Mouse (Mus musculus) liver, embryonic 16.5 days (tissue): ENCODE measurements around the gene Fam178b. TPM values are rescaled to one million over a fixed set of nuclear protein-coding genes. Genes with fewer than 3 reads are reported as not detected.
"Not testable (repeated sequence)": the region's sequence is repeated elsewhere in the genome, so short reads cannot be mapped to it uniquely, and the experiment has no call there.

Source experiments
- ATAC-seq: fragments of 200-750 bp; cut with Nextera tagmentation; 2 replicates; pipeline ENCODE4 v1.8.0; 2017; ENCODE audit warnings: low read depth, mild to moderate bottlenecking, moderate number of reproducible peaks, moderate library complexity
- H3K27ac ChIP-seq: fragments of 300-500 bp; sonication (generic); 2 replicates; pipeline ENCODE4 v1.5.1; 2014; ENCODE audit warnings: mild to moderate bottlenecking, low read length
- H3K27me3 ChIP-seq: fragments of 300-500 bp; sonication (generic); 2 replicates; pipeline ENCODE4 v1.6.1; 2014; ENCODE audit warnings: low read depth, low read length, mixed read lengths; ENCODE audit not compliant: control insufficient read depth, insufficient read depth
- H3K36me3 ChIP-seq: fragments of 300-500 bp; sonication (generic); 2 replicates; pipeline ENCODE4 v1.6.1; 2014; ENCODE audit warnings: mild to moderate bottlenecking; ENCODE audit not compliant: control insufficient read depth, insufficient read depth
- H3K4me1 ChIP-seq: fragments of 300-500 bp; sonication (generic); 2 replicates; pipeline ENCODE4 v1.6.1; 2014; ENCODE audit warnings: low read depth, low read length, mixed read lengths; ENCODE audit not compliant: control insufficient read depth
- H3K4me2 ChIP-seq: fragments of 300-500 bp; sonication (generic); 2 replicates; pipeline ENCODE4 v1.6.1; 2014; ENCODE audit warnings: low read depth, low read length, mixed read lengths
- H3K4me3 ChIP-seq: fragments of 300-500 bp; sonication (generic); 2 replicates; pipeline ENCODE4 v1.5.1; 2014; ENCODE audit warnings: low read depth, mild to moderate bottlenecking, low read length
- H3K9ac ChIP-seq: fragments of 300-500 bp; sonication (generic); 2 replicates; pipeline ENCODE4 v1.6.1; 2014; ENCODE audit warnings: low read depth, low read length
- H3K9me3 ChIP-seq: fragments of 300-500 bp; sonication (generic); replicated peaks from 2 replicates; pipeline ENCODE4 v1.6.1; 2016; ENCODE audit warnings: low read length; ENCODE audit not compliant: control insufficient read depth
- WGBS: fragments of 180-500 bp; shearing (Covaris S2); extraction: QIAGEN DNeasy Blood & Tissue Kit; methylation state at CpG from one replicate; pipeline ENCODE4 v1.1.7; 2014; ENCODE audit not compliant: insufficient replicate concordance; 5-methylcytosine and 5-hydroxymethylcytosine counted together
- polyA plus RNA-seq: library from polyadenylated mRNA; unstranded; fragments of >200 nt; fragmentation: Nextera tagmentation; extraction: Ambion mirVana; gene quantifications from 2 replicates; pipeline ENCODE4 v1.2.1, GENCODE M21; 2015

The Fam178b gene
- polyA plus RNA-seq, 1 experiment from 2014 or later, result 0.14 TPM

DNA sequence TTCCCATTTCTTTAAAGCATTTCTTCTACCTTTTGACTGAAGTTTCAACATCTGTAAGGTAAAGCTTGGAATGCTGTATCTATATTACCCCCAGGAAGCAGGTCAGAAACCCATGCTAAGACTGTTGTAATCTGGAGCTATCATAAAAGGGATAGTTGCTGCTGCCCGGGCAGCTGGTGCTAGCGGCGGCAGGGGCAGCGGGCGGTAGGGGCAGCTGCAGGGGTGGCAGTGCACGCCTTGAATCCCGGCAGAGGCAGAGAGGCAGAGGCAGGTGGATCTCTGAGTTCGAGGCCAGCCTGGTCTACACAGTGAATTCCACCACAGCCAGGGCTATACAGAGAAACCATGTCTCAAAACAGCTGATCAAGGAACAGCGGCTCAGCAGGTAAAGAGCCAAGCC is 140.1 kb downstream of the Fam178b start:
- no peak overlapping the region for H3K9ac ChIP-seq
- WGBS, result 80% methylated on average over 9 of the region's 9 CpGs
- ATAC-seq, result no peak
- H3K4me1 ChIP-seq, result peaks cover 11% of the 10 kb centered on the region
- H3K4me3 ChIP-seq, result no peak overlapping the region
- H3K36me3 ChIP-seq, result peaks cover 9% of the 10 kb centered on the region; the same call in 1 of the 2 replicates
- H3K27ac ChIP-seq, result no peak overlapping the region
- H3K27me3 ChIP-seq, result no peaks in the 10 kb centered on the region
- H3K4me2 ChIP-seq, result no peak overlapping the region
- no peaks in the 10 kb centered on the region for H3K9me3 ChIP-seq

DNA sequence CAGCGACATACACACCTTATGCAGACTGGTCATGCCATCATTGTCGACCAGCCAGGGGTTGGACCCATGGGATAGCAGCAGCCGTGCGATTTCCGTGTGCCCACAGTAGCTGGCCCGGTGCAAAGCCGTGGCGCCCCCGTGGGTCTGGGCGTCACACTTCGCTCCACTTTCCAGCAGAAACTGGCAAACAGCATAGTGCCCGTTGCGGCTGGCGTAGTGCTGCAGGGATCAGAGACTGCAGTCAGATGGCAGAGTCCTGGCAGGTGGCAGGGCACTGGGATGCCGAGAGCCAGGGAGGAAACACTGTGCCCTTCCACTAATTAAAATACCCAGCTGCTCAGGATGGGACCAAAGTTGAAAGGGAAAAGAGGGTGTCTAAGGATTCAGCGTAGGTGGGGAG is 141.1 kb downstream of the Fam178b start:
- 81% methylated on average over 16 of the region's 16 CpGs for WGBS
- Histone ChIP-seq H3K27ac (no peak overlapping the region), H3K36me3 (peaks cover 9% of the 10 kb centered on the region; the same call in 1 of the 2 replicates), H3K4me1 (peaks cover 11% of the 10 kb centered on the region), H3K4me2 (no peak overlapping the region), H3K9ac (no peak overlapping the region), H3K9me3 (no peaks in the 10 kb centered on the region), H3K4me3 (no peak overlapping the region), H3K27me3 (no peaks in the 10 kb centered on the region)
- no peak for ATAC-seq

DNA sequence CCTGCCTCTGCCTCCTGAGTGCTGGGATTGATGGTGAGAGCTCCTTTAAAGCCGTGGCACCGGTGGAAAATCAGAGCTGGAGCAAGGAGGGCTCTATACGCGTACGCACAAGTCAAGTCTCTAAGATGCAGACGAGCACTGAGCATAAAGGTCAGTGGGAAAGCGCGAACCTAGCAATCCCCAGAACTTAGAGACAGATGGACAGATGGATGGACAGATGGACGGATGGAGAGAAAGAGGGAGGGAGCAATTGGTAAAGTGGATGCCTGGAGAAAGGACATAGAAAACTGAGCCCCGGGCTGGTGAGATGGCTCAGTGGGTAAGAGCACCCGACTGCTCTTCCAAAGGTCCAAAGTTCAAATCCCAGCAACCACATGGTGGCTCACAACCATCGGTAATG is 142.2 kb downstream of the Fam178b start:
- peaks cover 9% of the 10 kb centered on the region; the same call in 1 of the 2 replicates for H3K36me3 ChIP-seq
- H3K4me3 ChIP-seq, result no peak overlapping the region
- no peak overlapping the region for H3K9ac ChIP-seq
- no peak overlapping the region for H3K4me2 ChIP-seq
- H3K27me3 ChIP-seq, result no peaks in the 10 kb centered on the region
- 79% methylated on average over 12 of the region's 12 CpGs for WGBS
- peaks cover 4% of the 10 kb centered on the region for H3K4me1 ChIP-seq
- no peak overlapping the region for H3K27ac ChIP-seq
- no peak for ATAC-seq
- no peaks in the 10 kb centered on the region for H3K9me3 ChIP-seq

DNA sequence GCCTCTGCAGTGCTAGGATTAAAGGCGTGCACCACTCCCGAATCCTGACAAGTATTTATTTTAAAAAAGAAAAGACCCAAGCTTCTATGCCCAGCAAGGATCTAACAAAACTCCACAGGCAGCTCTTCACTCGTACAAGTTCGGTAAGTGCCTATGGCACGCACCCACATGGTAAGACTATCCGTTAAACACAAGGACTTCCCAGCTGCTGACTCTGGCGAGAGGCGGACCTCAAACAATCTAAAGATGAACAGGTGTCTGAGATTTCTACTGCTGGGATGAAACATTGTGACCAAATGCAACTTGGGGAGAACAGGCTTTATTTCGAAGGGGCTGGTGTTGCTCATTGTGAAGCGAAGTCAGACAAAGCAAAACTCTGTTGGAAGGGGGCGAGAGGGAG is 142.9 kb downstream of the Fam178b start:
- no peak overlapping the region for H3K27ac ChIP-seq
- no peak overlapping the region for H3K4me3 ChIP-seq
- ATAC-seq, result no peak
- H3K4me2 ChIP-seq, result no peak overlapping the region
- no peak overlapping the region for H3K9ac ChIP-seq
- WGBS, result 80% methylated on average over 11 of the region's 11 CpGs
- H3K36me3 ChIP-seq, result peaks cover 9% of the 10 kb centered on the region; the same call in 1 of the 2 replicates
- no peaks in the 10 kb centered on the region; the same call in 1 of the 2 replicates for H3K4me1 ChIP-seq
- no peaks in the 10 kb centered on the region for H3K9me3 ChIP-seq
- H3K27me3 ChIP-seq, result no peaks in the 10 kb centered on the region

DNA sequence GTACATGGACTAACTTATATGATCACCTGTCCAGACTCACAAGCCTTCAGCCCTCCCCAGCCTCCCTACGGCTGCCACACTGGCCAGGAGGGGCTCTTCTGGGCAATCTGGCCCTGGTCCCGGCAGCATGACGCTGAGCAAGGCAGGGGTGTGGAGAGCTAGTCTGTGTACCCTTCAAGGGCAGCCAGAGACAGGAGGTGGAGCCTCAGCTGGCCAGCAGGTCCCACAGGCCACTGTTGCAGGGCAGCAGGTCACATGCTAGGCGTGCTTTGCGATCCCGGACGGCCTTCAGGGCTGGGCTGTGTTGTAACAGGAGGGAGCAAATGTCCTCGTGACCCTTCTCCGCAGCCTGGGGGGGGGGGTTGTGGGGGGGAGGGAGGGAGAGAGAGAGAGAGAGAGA is 143.8 kb downstream of the Fam178b start, which contains the start of gene Gm42417:
Gene Gm42417 (minus strand): TSS at position 244 of the 400 bp plus-strand sequence.
- no peak within 1 kb of the TSS for H3K4me2 ChIP-seq
- peaks cover 9% of the 10 kb centered on the region; the same call in 1 of the 2 replicates for H3K36me3 ChIP-seq
- H3K27ac ChIP-seq, result peak within 1 kb of the TSS; percentile 10; the same call in 1 of the 2 replicates
- no peaks in the 10 kb centered on the region for H3K9me3 ChIP-seq
- no peak within 1 kb of the TSS for H3K4me3 ChIP-seq
- WGBS, result 57% methylated on average over 9 of the region's 9 CpGs
- peak; percentile 97 for ATAC-seq
- H3K9ac ChIP-seq, result no peak within 1 kb of the TSS
- H3K4me1 ChIP-seq, result no peaks in the 10 kb centered on the region; the same call in 1 of the 2 replicates
- no peaks in the 10 kb centered on the region for H3K27me3 ChIP-seq

DNA sequence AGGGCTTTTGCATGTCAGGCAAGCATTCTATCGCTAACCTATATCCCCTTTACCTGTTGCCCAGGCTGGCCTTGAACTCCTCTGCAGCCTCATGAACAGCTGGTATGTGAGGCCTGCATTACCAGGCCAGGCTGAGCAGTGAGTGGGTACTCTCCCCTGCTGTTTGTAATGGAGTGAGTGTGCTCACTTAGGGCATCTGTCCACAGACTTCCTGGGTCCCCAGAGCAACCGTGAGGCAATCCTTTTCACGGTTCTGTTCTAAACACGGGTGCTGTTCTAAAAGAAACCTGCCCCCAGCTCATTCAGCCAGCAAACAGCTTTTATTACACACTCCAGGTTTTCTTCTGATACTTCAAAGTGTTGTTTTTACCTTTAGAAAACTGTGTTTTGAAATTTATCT is 144.3 kb downstream of the Fam178b start:
- H3K27ac ChIP-seq, result peak overlapping the region; percentile 10; the same call in 1 of the 2 replicates
- ATAC-seq, result no peak
- H3K36me3 ChIP-seq, result peaks cover 9% of the 10 kb centered on the region; the same call in 1 of the 2 replicates

DNA sequence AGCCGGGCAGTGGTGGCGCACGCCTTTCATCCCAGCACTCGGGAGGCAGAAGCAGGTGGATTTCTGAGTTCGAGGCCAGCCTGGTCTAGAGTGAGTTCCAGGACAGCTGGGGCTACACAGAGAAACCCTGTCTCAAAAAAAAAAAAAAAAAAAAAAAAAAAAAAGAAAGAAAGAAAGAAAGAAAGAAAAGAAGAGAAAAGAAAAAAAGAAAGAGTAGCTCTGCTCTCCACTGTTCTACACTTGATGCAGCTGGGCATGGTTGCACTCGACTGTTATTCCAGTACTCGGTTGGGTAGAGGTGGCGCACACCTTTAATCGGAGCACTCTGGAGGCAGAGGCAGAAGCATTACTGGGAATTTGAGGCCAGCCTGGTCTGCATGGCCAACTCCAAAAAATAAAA is 146.2 kb downstream of the Fam178b start, which contains the start of gene Ankrd23:
Gene Ankrd23 (minus strand): TSS at position 101 of the 400 bp plus-strand sequence.
- not testable (repeated sequence) for H3K9ac ChIP-seq, ATAC-seq, H3K9me3 ChIP-seq, H3K27ac ChIP-seq, H3K4me1 ChIP-seq, H3K27me3 ChIP-seq, H3K36me3 ChIP-seq, H3K4me3 ChIP-seq, H3K4me2 ChIP-seq
- 78% methylated on average over 9 of the region's 9 CpGs for WGBS

More for the DNA sequence above, 144.3 kb downstream of the Fam178b start:
- no peaks in the 10 kb centered on the region for H3K27me3 ChIP-seq
- H3K4me3 ChIP-seq, result no peak overlapping the region
- no peak overlapping the region for H3K4me2 ChIP-seq
- no peak overlapping the region for H3K9ac ChIP-seq
- WGBS, result 66% methylated on average over 4 of the region's 4 CpGs
- H3K4me1 ChIP-seq, result no peaks in the 10 kb centered on the region; the same call in 1 of the 2 replicates
- H3K9me3 ChIP-seq, result no peaks in the 10 kb centered on the region

DNA sequence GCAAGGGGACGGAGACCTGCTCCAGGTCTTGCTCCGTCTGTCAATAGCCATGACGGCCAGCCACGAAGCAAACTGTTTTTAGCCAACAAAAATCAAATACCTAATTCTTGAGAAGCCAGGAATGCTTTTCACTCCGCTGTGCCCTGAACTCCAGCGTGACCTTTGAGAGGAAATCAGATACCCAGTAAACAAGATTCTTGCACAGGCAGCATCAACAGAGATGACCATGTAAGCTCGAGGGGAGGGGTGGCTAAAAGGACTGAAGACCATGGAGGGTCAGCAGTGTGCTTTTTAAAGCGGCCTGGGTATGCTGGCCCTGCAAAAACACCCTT is 146.6 kb downstream of the Fam178b start:
- H3K4me3 ChIP-seq, result no peak overlapping the region
- H3K9ac ChIP-seq, result no peak overlapping the region
- 69% methylated on average over 8 of the region's 8 CpGs for WGBS
- H3K27ac ChIP-seq, result no peak overlapping the region
- no peaks in the 10 kb centered on the region; the same call in 1 of the 2 replicates for H3K4me1 ChIP-seq
- no peaks in the 10 kb centered on the region for H3K9me3 ChIP-seq
- ATAC-seq, result no peak
- no peak overlapping the region for H3K4me2 ChIP-seq
- H3K36me3 ChIP-seq, result 0 out of 2 replicates have a peak, but pooled peaks cover 1% of the 10 kb centered on the region
- no peaks in the 10 kb centered on the region for H3K27me3 ChIP-seq

DNA sequence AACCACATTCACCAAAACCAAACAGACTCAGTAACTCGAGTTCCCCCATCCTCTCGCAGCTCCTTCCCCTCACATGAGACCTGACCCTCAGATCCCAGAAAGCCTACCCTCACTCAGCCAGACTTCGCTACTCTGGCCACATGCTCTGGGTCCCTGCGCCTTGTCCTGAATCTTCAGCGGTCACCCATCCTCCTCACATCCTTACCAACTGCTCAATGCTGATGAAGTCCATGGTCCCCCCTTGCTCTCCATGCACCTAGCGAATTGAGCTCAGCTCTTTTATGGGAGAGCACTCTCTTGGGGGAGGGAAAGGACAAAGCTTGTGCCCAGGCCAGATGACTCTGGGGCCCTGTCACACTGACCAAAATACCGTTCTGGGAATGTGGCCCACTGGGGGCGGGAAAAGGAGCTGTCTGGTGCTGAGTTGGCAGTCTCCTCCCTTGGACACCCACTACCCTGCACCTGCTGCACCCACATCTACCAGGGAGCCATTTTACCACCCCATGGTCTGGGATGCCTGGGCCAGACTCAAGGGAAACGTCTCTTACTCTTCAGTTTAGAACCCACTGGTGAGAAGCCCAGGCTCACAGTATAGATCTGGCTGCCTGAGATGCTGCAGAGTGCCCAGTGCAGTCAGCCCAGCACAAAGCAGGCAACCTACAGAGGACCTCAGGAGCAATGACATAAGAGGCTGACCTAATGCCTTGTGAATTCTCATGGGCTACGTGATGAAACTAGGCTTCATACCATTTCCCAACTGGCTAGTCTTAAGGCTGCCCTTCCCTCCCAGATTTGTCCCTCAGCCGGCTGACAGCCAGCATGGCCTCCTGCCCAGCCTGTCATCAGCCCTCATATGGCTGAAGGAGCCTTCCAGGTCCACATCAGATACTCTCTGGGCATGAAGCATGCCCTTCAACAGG is 147.2 kb downstream of the Fam178b start:
- no peak overlapping the region for H3K4me3 ChIP-seq
- no peaks in the 10 kb centered on the region; the same call in 1 of the 2 replicates for H3K4me1 ChIP-seq
- no peak overlapping the region for H3K9ac ChIP-seq
- no peak for ATAC-seq
- no peak overlapping the region for H3K27ac ChIP-seq
- H3K4me2 ChIP-seq, result no peak overlapping the region
- no peaks in the 10 kb centered on the region for H3K36me3 ChIP-seq
- no peaks in the 10 kb centered on the region for H3K27me3 ChIP-seq
- H3K9me3 ChIP-seq, result no peaks in the 10 kb centered on the region
- WGBS, result 76% methylated on average over 11 of the region's 11 CpGs
